ENCODE assay signal across 10 mouse cellular contexts in genomic region chr5:120522649-120523048, GRCm38 (mm10). TPM values are rescaled to one million over a fixed set of nuclear protein-coding genes. Genes with fewer than 3 reads are reported as not detected.
DNase-seq lines count a peak whose midpoint lies in the region; ATAC-seq and TF ChIP-seq lines count a peak whose summit lies in the region.
"Had no signal": no experiment of that assay in that cellular context is flagged by ENCODE, and none has a peak within 500 bp of the region (broad histone marks: within the 10 kb centered on the region; RNA-seq: fewer than 3 reads in every experiment).

No protein-coding gene starts in this region.

- TF ChIP-seq EP300 in stomach, postnatal 0 days (optimal IDR thresholded peaks at IDR 0.05): no peak

- WGBS in stomach, postnatal 0 days: 75% methylated on average over 3 of the region's 3 CpGs
- WGBS in forebrain, embryonic 16.5 days: 76% methylated on average over 3 of the region's 3 CpGs

- peak; percentile 76 for TF ChIP-seq CTCF in layer of hippocampus, adult 2 months (conservative IDR thresholded peaks at IDR 0.05)
- TF ChIP-seq CTCF in stomach, postnatal 0 days (IDR thresholded peaks at IDR 0.05; ENCODE audit: low read depth): peak; percentile 71

- H3K9ac ChIP-seq in stomach, postnatal 0 days (ENCODE audit: low read length): no peak overlapping the region
- H3K9ac ChIP-seq in forebrain, embryonic 16.5 days (replicated peaks; ENCODE audit: low read depth, low read length): no peak overlapping the region
- H3K9ac ChIP-seq: liver, embryonic 15.5 days had no signal

- no peak overlapping the region for H3K4me2 ChIP-seq in stomach, postnatal 0 days (replicated peaks; ENCODE audit: low read depth)
- no peak overlapping the region for H3K4me2 ChIP-seq in forebrain, embryonic 16.5 days (ENCODE audit: low read length)
- H3K4me2 ChIP-seq: liver, embryonic 15.5 days had no signal

- peaks cover 2% of the 10 kb centered on the region; the same call in 1 of the 2 replicates for H3K36me3 ChIP-seq in stomach, postnatal 0 days (ENCODE audit: control insufficient read depth, insufficient read depth, low read length)
- no peaks in the 10 kb centered on the region for H3K36me3 ChIP-seq in forebrain, embryonic 16.5 days (ENCODE audit: control insufficient read depth, insufficient read depth)

- H3K9me3 ChIP-seq in stomach, postnatal 0 days (ENCODE audit: control insufficient read depth, low read length): no peaks in the 10 kb centered on the region
- no peaks in the 10 kb centered on the region for H3K9me3 ChIP-seq in forebrain, embryonic 16.5 days (ENCODE audit: control insufficient read depth, low read length)
- H3K9me3 ChIP-seq: liver, embryonic 15.5 days had no signal

- DNase-seq in layer of hippocampus, adult 2 months (ENCODE audit: low spot score in 2 of 2): no peak
- DNase-seq in layer of hippocampus, adult 18-20 months (ENCODE audit: low spot score in 2 of 2): no peak
- peak; percentile 82 for DNase-seq in R1 (ENCODE audit: low read depth, low spot score)
- peak; percentile 69 to 76 for DNase-seq in kidney, postnatal 25 days
- peak; percentile 42 for DNase-seq in stomach, postnatal 0 days (ENCODE audit: low spot score)
- no peak for DNase-seq in ovary, postnatal 36 days (ENCODE audit: low spot score)
- no peak for DNase-seq in urinary bladder, postnatal 10 days (ENCODE audit: low spot score)

- H3K27ac ChIP-seq in layer of hippocampus, adult 2 months: no peak overlapping the region
- H3K27ac ChIP-seq in stomach, postnatal 0 days (replicated peaks): no peak overlapping the region
- H3K27ac ChIP-seq in forebrain, embryonic 16.5 days (ENCODE audit: low read length): no peak overlapping the region
- H3K27ac ChIP-seq: liver, embryonic 15.5 days had no signal

- no peaks in the 10 kb centered on the region for H3K27me3 ChIP-seq in stomach, postnatal 0 days (ENCODE audit: control insufficient read depth, insufficient read depth, low read length)
- no peaks in the 10 kb centered on the region for H3K27me3 ChIP-seq in forebrain, embryonic 16.5 days (replicated peaks; ENCODE audit: control insufficient read depth, insufficient read depth, low read length)
- H3K27me3 ChIP-seq: liver, embryonic 15.5 days had no signal

- no peaks in the 10 kb centered on the region for H3K4me1 ChIP-seq in stomach, postnatal 0 days (replicated peaks; ENCODE audit: control insufficient read depth, insufficient read depth)
- no peaks in the 10 kb centered on the region for H3K4me1 ChIP-seq in forebrain, embryonic 16.5 days (replicated peaks; ENCODE audit: control insufficient read depth, insufficient read depth, low read length)

- no peak overlapping the region for H3K4me3 ChIP-seq in layer of hippocampus, adult 2 months
- H3K4me3 ChIP-seq in stomach, postnatal 0 days (ENCODE audit: low read depth, low read length): no peak overlapping the region
- no peak overlapping the region for H3K4me3 ChIP-seq in forebrain, embryonic 16.5 days (replicated peaks; ENCODE audit: low read length)
- H3K4me3 ChIP-seq: liver, embryonic 15.5 days had no signal

- no peak for ATAC-seq in stomach, postnatal 0 days (ENCODE audit: low FRiP score, low TSS enrichment)
- no peak for ATAC-seq in forebrain, embryonic 16.5 days

RNA-seq across cellular contexts. Expression of gene Slc8b1, which starts 11.7 kb away (rescaled TPM):
- total RNA-seq in layer of hippocampus, adult 2 months (2021): 10 to 100 TPM in 1 of 2 experiments, 1 to 10 TPM in 1; 8.7 to 12.1 TPM
- total RNA-seq in layer of hippocampus, adult 18-20 months (2021): 10 to 100 TPM in 1 of 2 experiments, 1 to 10 TPM in 1; 7.8 to 11.8 TPM
- polyA plus RNA-seq in stomach, postnatal 0 days (2015; fragmentation: Nextera tagmentation; extraction: Ambion mirVana): 4.9 and 5.2 TPM in 2 replicates
- polyA plus RNA-seq in forebrain, embryonic 16.5 days (2015; fragmentation: Nextera tagmentation; extraction: Ambion mirVana): 1.9 and 2.0 TPM in 2 replicates

RNA-seq across cellular contexts. Expression of gene Plbd2, which starts 19.2 kb away (rescaled TPM):
- 10 to 100 TPM; 62.6 to 66.0 TPM for total RNA-seq in layer of hippocampus, adult 2 months (2021)
- total RNA-seq in layer of hippocampus, adult 18-20 months (2021): 10 to 100 TPM; 55.8 to 56.5 TPM
- polyA plus RNA-seq in stomach, postnatal 0 days (2015; fragmentation: Nextera tagmentation; extraction: Ambion mirVana): 42.6 and 45.9 TPM in 2 replicates
- polyA plus RNA-seq in forebrain, embryonic 16.5 days (2015; fragmentation: Nextera tagmentation; extraction: Ambion mirVana): 22.9 and 24.6 TPM in 2 replicates

RNA-seq across cellular contexts. Expression of gene Sds, which starts 46.3 kb away (rescaled TPM):
- total RNA-seq in layer of hippocampus, adult 2 months (2021): under 1 TPM in 1 of 2 experiments, not detected in 1; 0.31 TPM
- under 1 TPM; 0.33 to 0.69 TPM for total RNA-seq in layer of hippocampus, adult 18-20 months (2021)
- not detected in 2 replicates for polyA plus RNA-seq in stomach, postnatal 0 days (2015; fragmentation: Nextera tagmentation; extraction: Ambion mirVana)
- not detected in 2 replicates for polyA plus RNA-seq in forebrain, embryonic 16.5 days (2015; fragmentation: Nextera tagmentation; extraction: Ambion mirVana)
- polyA plus RNA-seq: heart, embryonic 14.5 days had no signal

RNA-seq across cellular contexts. Expression of gene Sdsl, which starts 50.0 kb away (rescaled TPM):
- 1 to 10 TPM; 7.9 to 8.5 TPM for total RNA-seq in layer of hippocampus, adult 2 months (2021)
- 1 to 10 TPM; 7.5 to 8.0 TPM for total RNA-seq in layer of hippocampus, adult 18-20 months (2021)
- 16.2 and 16.8 TPM in 2 replicates for polyA plus RNA-seq in stomach, postnatal 0 days (2015; fragmentation: Nextera tagmentation; extraction: Ambion mirVana)
- 1.9 and 2.3 TPM in 2 replicates for polyA plus RNA-seq in forebrain, embryonic 16.5 days (2015; fragmentation: Nextera tagmentation; extraction: Ambion mirVana)

Comparison
In these comparisons a context has a peak if more than half of its experiments do, and no peak if none do; other contexts are left out.
1. DNase-seq: peak in R1 (single experiment), kidney, postnatal 25 days (2 of 2) and stomach, postnatal 0 days (single experiment); none in layer of hippocampus, adult 2 months (0 of 2), layer of hippocampus, adult 18-20 months (0 of 2), ovary, postnatal 36 days (single experiment) and urinary bladder, postnatal 10 days (single experiment).